Mouse (Mus musculus): ENCODE measurements around the gene Mgp. TPM values are rescaled to one million over a fixed set of nuclear protein-coding genes. Genes with fewer than 3 reads are reported as not detected.
"Not testable (repeated sequence)": the region's sequence is repeated elsewhere in the genome, so short reads cannot be mapped to it uniquely, and the experiment has no call there.

The Mgp gene
- total RNA-seq, 4 experiments from 2014 or later, result 260 to 429 (median 309) TPM

- no peak for DNase-seq (ENCODE audit: low spot score)
These were observed 22.6 kb upstream of the Mgp start for GRCm38 (mm10) chr6:136898222-136898621.

DNA sequence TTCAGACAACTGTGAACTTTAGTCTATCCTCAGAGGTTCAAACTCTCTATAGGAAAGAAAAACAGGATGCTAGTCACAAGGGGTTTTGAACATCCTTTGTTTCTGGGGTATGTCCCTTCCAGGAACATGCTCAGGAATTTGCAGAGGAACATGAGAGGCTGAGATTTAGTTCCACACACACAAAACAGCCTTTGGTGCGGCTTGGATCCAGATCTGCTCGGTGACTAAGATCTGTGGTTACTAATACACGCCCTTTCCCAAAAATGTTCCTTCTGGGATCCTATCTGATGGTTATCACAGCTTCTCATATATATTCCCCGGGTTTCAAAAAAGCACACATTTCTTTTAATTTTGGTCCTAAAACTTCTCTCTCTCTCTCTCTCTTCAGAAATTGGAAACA lies 22.2 kb upstream of the Mgp start:
- DNase-seq (ENCODE audit: low spot score), result peak; percentile 57

GRCm38 (mm10) chr6:136894532-136895339 lies 19.1 kb upstream of the Mgp start:
- peak; percentile 63 for DNase-seq (ENCODE audit: low spot score)

DNA sequence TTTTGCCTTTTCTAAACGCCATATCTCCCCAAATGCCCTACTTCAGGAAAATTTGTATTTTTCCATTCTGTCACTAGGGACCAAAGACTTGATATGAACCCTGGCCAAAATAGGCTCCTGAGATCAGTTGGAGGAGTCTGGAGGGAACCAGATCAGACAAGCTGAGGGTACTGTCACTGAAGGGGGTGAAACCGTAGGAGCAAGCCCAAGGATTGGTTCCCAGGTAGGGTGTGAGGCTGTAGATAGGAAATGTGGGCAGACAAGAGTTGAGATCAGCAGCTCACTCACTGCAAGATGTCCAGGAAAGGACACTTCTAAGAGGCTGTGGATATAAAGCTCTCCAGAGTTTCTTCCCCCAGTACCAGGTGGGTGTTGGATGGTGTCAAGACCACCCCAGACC lies 16.4 kb upstream of the Mgp start:
- DNase-seq (ENCODE audit: low spot score), result no peak

DNA sequence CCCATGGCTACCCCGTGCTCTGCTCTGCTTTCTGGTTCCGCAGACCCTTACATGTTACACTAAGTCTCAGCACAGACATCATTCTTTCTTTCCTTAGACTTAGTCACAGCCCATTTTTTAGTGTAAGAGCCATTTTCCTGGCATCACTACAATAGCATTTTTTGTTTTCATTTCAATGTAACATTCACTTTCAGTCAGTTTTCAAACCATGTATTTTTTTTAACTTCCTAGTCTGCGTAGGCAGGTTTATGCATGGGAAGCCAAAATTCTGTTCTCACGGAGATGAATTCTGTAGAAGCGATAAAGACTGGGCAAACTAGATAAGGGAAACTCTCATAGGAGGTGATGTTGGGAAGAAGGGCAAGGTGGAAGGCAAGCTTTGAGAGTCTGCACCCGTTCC lies 13.9 kb upstream of the Mgp start:
- no peak for DNase-seq (ENCODE audit: low spot score)

GRCm38 (mm10) chr6:136889067-136889466 lies 13.4 kb upstream of the Mgp start:
- DNase-seq (ENCODE audit: low spot score), result no peak

DNA sequence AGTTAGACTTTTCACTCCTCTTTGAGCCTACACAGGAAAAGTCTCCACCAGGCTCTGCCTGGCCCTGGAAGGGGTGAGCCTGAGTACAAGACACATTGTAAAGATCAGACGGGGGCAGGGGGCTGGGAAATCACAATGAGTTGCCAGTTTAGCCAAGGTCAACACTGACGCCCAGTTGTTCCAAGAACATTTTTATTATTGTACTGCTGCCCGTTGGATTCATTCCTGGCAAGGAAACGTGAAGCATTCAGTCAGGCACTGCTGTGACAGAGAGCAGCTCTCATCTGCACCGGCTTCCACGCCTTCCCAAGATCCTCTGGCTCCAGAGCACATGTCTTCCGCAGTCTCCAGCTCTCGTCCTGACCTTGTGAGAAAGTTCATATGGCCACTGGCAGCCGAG lies 12.2 kb upstream of the Mgp start:
- DNase-seq (ENCODE audit: low spot score), result peak; percentile 86

DNA sequence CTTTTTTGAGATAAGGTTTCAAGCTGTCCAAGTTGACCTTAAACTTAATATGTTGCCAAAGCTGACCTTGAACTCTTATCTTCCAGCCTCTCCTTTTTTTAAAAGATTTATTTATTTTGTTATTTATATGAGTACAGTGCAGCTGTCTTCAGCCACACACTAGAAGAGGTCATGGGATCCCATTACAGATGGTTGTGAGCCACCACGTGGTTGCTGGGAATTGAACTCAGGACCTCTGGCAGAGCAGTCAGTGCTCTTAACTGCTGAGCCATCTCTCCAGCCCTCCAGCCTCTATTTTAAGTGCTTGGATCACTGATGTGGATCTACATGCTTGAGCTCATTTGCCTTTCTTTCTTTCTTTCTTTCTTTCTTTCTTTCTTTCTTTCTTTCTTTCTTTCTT lies 9.1 kb upstream of the Mgp start:
- not testable (repeated sequence) for DNase-seq (ENCODE audit: low spot score)

DNA sequence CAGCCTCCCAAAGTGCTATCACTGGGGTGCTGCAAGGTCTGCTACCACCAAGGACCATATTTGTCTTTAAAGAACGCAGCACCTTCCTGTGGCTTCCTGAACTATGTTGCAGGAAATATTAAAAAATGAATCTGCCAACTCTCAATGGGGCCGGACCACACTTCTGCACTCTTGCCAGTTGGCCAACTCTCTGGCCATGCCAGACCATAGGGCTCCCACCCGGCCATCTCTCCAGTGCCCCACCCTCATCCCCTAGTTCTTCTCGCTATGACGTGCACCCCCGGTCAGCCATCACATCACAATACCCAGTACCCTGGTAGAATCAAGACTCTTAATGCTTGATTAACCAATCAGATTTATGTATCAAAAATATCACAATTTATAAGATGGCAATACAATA lies 8.3 kb upstream of the Mgp start:
- no peak for DNase-seq (ENCODE audit: low spot score)

DNA sequence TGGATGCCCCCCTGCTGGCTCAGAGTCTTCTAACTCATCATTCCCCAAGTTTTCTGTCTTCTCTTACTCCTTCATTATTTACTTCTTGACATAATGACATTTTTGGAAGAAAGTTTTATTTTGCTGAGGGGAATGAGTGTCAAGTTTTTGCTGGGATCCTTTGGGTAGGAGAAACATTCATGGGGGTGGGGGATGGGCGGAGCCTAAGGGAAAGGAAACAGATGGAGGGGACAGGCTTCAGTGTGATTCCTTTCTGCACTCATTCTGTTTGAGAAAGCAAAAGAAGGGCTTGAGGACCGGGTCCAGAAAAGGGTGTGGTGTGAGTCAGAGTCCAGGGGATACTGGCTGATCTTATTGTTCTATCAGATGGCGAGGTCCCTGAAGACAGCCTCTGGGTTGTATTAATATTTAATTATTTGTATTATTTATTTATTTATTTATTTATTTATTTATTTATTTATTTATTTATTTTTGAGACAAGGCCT lies 7.8 kb upstream of the Mgp start:
- no peak for DNase-seq (ENCODE audit: low spot score)

- no peak for DNase-seq (ENCODE audit: low spot score)
These were observed 6.1 kb upstream of the Mgp start for GRCm38 (mm10) chr6:136881678-136882077.

GRCm38 (mm10) chr6:136874599-136874998 lies 1.0 kb downstream of the Mgp start:
- no peak for DNase-seq (ENCODE audit: low spot score)

DNA sequence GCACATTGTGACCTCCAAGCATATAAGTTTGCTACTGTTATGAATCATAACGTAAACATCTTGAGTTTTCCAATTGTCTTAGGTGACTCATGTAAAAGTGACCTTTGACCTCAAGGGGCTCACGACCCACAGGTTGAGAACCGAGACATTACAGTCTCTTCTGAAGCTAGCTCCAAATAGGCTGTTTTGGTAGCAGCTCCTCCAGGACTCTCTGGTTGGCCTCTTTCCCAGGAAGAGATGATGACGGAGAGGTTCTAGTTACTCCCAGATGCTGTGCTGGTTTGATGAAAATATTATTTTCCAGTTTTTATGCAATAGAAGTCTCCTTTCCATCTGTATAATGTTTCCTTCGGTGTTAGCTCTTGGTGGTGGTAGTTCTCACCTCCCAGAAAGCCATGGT lies 6.7 kb downstream of the Mgp start:
- DNase-seq (ENCODE audit: low spot score), result no peak

DNA sequence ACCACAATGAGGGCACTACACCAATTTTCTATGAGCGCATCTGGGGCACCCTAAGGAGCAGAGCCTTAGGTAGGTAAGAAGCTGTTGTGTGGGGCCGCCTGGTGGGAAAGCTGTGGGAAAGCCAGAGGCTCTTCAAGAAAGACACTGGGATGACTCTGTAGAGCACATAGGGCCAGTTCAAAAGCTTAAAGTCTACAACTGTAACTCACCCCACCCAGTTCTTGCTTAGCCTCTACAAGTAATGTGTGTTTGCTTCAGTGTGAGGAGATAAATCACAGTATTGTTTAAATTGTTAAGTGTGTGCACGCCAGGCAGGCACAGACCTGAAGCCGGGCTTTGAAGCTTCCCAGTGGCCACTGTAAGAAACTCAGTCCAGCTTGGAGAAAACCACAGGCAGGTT lies 9.5 kb downstream of the Mgp start:
- DNase-seq (ENCODE audit: low spot score), result no peak

DNA sequence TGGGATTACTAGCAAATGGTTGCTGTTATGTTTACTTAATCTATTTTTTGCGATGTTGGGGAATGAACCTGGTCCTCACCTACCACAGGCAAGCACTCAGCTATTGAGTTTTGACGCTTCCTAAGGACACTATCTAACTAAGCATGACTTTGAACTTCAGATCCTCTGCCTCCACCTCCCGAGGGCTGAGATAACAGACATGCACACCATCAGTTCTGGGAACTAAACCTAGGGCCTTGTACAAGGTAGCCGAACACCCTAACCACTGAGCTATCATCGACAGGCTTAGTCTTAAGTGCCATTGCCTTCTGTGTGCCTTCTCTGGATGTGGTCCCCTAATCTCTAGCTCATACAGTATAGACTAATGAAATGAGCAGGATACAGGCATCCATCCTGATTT lies 10.3 kb downstream of the Mgp start:
- DNase-seq (ENCODE audit: low spot score), result no peak

GRCm38 (mm10) chr6:136861020-136861419 lies 14.6 kb downstream of the Mgp start:
- DNase-seq (ENCODE audit: low spot score), result peak; percentile 74

- DNase-seq (ENCODE audit: low spot score), result peak; percentile 31
These were observed 17.2 kb downstream of the Mgp start for GRCm38 (mm10) chr6:136858420-136858819.

GRCm38 (mm10) chr6:136857873-136858260 lies 17.8 kb downstream of the Mgp start:
- peak; percentile 71 for DNase-seq (ENCODE audit: low spot score)

GRCm38 (mm10) chr6:136857186-136857872 lies 18.3 kb downstream of the Mgp start, which contains the start of gene Art4:
Gene Art4, minus strand, starts transcription at chr6:136857733.
- DNase-seq (ENCODE audit: low spot score), result peak; percentile 26

DNA sequence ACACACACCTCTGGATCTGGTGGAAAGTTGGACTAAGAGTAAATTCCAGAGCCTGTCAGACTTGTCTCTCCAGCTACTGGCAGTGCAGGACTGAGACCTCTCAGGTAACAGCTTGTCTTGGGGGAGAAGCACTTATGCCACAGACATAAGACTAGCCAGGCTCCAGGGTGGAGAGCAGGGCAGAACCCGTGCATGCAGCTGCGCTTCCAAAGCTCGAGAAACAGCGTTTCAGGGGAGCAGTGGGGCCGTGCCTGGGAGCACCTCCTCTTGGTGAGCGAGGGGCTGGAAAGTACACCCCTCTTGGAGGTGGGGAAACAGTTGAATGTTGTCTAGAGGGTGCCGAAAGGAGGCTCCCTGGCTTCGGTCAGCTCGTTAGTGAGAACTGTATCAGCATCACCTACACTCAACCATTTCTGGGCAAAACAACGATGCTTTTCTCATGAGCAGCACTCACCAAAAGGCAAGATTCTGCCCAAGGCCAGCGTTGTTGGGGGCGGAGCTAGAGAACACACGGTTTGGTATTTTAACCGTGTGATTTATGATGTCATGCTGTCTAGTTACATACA lies 19.5 kb downstream of the Mgp start:
- no peak for DNase-seq (ENCODE audit: low spot score)

DNA sequence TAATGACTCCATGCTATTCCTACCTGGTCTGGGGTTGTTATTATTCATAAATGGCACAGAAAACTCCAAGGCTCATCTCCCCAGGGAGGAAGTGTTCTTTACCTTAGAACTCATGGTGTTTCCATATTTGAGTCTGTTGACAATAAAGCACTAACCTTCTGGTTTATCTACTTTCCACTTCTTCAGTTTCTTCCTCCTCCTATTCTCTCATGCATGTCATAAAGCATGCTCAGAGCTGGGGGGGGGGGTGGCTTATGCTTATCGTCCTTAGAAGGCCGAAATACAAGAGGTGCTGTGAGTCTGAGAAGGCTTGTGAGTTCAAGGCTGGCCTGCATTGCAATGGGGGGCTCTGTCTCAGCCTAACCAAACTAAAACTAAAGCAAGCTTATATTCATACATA lies 20.4 kb downstream of the Mgp start:
- no peak for DNase-seq (ENCODE audit: low spot score)

DNA sequence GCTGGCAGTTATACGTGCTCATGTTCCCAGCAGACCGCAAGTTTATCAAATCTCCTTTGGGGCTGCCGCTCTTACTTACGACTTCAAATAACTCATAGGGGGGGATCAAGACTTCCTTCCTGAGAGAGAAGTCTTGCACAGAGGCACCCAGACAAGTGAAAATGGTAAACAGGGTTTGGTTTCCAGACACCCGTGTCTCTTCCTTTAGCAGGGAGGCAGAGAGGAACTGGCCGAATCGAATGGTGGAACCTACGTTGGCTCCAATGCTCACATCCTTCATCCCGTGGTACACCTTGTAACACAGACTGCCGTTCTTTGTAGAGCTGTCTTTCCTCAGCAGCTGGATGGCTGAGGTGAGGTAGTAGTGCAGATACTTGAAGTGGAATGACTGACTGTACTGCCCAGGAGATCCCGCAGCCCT lies 21.3 kb downstream of the Mgp start:
- no peak for DNase-seq (ENCODE audit: low spot score)

- DNase-seq (ENCODE audit: low spot score), result no peak
These were observed 22.9 kb downstream of the Mgp start for GRCm38 (mm10) chr6:136852762-136853161.

All from heart, adult 8-10 months (tissue).